9 mouse cellular contexts compared by ENCODE assay signal in genomic region chr3:121602082-121602561, GRCm38 (mm10).
DNase-seq lines count a peak whose midpoint lies in the region; ATAC-seq lines count a peak whose summit lies in the region.
"Had no signal": no experiment of that assay in that cellular context is flagged by ENCODE, and none has a peak within 500 bp of the region (broad histone marks: within the 10 kb centered on the region; RNA-seq: fewer than 3 reads in every experiment).

No protein-coding gene starts in this region.

- no peaks in the 10 kb centered on the region for H3K9me3 ChIP-seq in liver, embryonic 11.5 days (ENCODE audit: control insufficient read depth, low read length)
- no peaks in the 10 kb centered on the region; the same call in 1 of the 2 replicates for H3K9me3 ChIP-seq in stomach, embryonic 15.5 days
- H3K9me3 ChIP-seq: neural tube, embryonic 13.5 days had no signal

- no peak overlapping the region for H3K27ac ChIP-seq in liver, embryonic 11.5 days (ENCODE audit: low read depth, low read length)
- peak overlapping the region; percentile 80 for H3K27ac ChIP-seq in stomach, embryonic 15.5 days
- H3K27ac ChIP-seq: neural tube, embryonic 13.5 days had no signal

- H3K4me1 ChIP-seq in liver, embryonic 11.5 days (replicated peaks; ENCODE audit: control insufficient read depth, insufficient read depth, low read length), result no peaks in the 10 kb centered on the region
- H3K4me1 ChIP-seq in stomach, embryonic 15.5 days, result 0 out of 2 replicates have a peak, but pooled peaks cover 9% of the 10 kb centered on the region

- no peak for ATAC-seq in liver, embryonic 11.5 days (replicated peaks; ENCODE audit: low FRiP score)
- ATAC-seq in stomach, embryonic 15.5 days (ENCODE audit: insufficient read depth, low FRiP score, low read depth), result peak; percentile 67; the same call in 1 of the 2 replicates
- no peak for ATAC-seq in activated CD4-positive, CD25-positive, alpha-beta regulatory T cell, adult 4 months

- no peak overlapping the region for H3K9ac ChIP-seq in liver, embryonic 11.5 days (ENCODE audit: low read depth, low read length)
- H3K9ac ChIP-seq in stomach, embryonic 15.5 days, result no peak overlapping the region
- H3K9ac ChIP-seq: neural tube, embryonic 13.5 days had no signal

- WGBS in liver, embryonic 11.5 days, result 70% methylated on average over 8 of the region's 8 CpGs
- WGBS in stomach, embryonic 15.5 days, result 47% methylated on average over 8 of the region's 8 CpGs

- no peaks in the 10 kb centered on the region for H3K36me3 ChIP-seq in liver, embryonic 11.5 days (ENCODE audit: control insufficient read depth, insufficient read depth, low read length)
- no peaks in the 10 kb centered on the region for H3K36me3 ChIP-seq in stomach, embryonic 15.5 days
- H3K36me3 ChIP-seq: neural tube, embryonic 13.5 days had no signal

- peak; percentile 25 for DNase-seq in liver
- no peak for DNase-seq in liver, embryonic 11.5 days (ENCODE audit: low spot score)
- DNase-seq in heart, adult 8-10 months (ENCODE audit: low spot score), result peak; percentile 59
- DNase-seq in kidney, postnatal 4 days, result peak; percentile 34 to 56
- no peak for DNase-seq in spleen, adult 12 weeks (ENCODE audit: low spot score)
- DNase-seq in ovary, adult 18-20 months (ENCODE audit: low spot score), result no peak

- H3K4me3 ChIP-seq in liver, embryonic 11.5 days (ENCODE audit: low read depth, low read length), result no peak overlapping the region
- no peak overlapping the region for H3K4me3 ChIP-seq in stomach, embryonic 15.5 days (replicated peaks)
- H3K4me3 ChIP-seq: neural tube, embryonic 13.5 days had no signal

- H3K4me2 ChIP-seq in liver, embryonic 11.5 days, result no peak overlapping the region
- no peak overlapping the region for H3K4me2 ChIP-seq in stomach, embryonic 15.5 days
- H3K4me2 ChIP-seq: neural tube, embryonic 13.5 days had no signal

- no peaks in the 10 kb centered on the region for H3K27me3 ChIP-seq in liver, embryonic 11.5 days (replicated peaks; ENCODE audit: control insufficient read depth, insufficient read depth, low read length)
- H3K27me3 ChIP-seq in stomach, embryonic 15.5 days (replicated peaks), result no peaks in the 10 kb centered on the region
- H3K27me3 ChIP-seq: neural tube, embryonic 13.5 days had no signal

Comparison
In these comparisons a context has a peak if more than half of its experiments do, and no peak if none do; other contexts are left out.
1. DNase-seq: peak in liver (single experiment), heart, adult 8-10 months (single experiment) and kidney, postnatal 4 days (2 of 2); none in liver, embryonic 11.5 days (single experiment), spleen, adult 12 weeks (single experiment) and ovary, adult 18-20 months (single experiment).